In genomic region chr15:90420776-90421175, GRCm38 (mm10) we compare ENCODE assay signal across 10 mouse cellular contexts.
DNase-seq lines count a peak whose midpoint lies in the region; ATAC-seq and TF ChIP-seq lines count a peak whose summit lies in the region.
"Had no signal": no experiment of that assay in that cellular context is flagged by ENCODE, and none has a peak within 500 bp of the region (broad histone marks: within the 10 kb centered on the region; RNA-seq: fewer than 3 reads in every experiment).

No protein-coding gene starts in this region.

- no peak for TF ChIP-seq POLR2A in small intestine, adult 2 months (IDR thresholded peaks at IDR 0.05; ENCODE audit: low read depth, low read length)

- 97% methylated on average over 2 of the region's 2 CpGs for WGBS in kidney, embryonic 14.5 days
- WGBS in small intestine, adult 2 months = 93% methylated on average over 2 of the region's 2 CpGs

- H3K27ac ChIP-seq in kidney, embryonic 14.5 days (ENCODE audit: low read depth, low read length) = no peak overlapping the region
- no peak overlapping the region for H3K27ac ChIP-seq in small intestine, adult 2 months (ENCODE audit: insufficient read depth, low read depth, low read length)
- H3K27ac ChIP-seq: forebrain, embryonic 15.5 days; hindbrain, embryonic 13.5 days; liver, embryonic 15.5 days had no signal

- no peaks in the 10 kb centered on the region for H3K4me1 ChIP-seq in kidney, embryonic 14.5 days (ENCODE audit: control insufficient read depth, insufficient read depth, low read length)
- H3K4me1 ChIP-seq in small intestine, adult 2 months (ENCODE audit: control insufficient read depth, insufficient read depth, insufficient read length, low read length) = no peaks in the 10 kb centered on the region
- H3K4me1 ChIP-seq: liver, embryonic 15.5 days had no signal

- peak; percentile 10 for DNase-seq in kidney, adult 18-20 months
- DNase-seq in spleen, postnatal 4 days (ENCODE audit: low spot score in 2 of 2) = peak; percentile 15 to 62
- no peak for DNase-seq in spleen, postnatal 14 days (ENCODE audit: low spot score in 2 of 2)
- DNase-seq in adrenal gland, postnatal 25 days = peak; percentile 10
- no peak for DNase-seq in ovary, adult 18-20 months (ENCODE audit: low spot score)

- H3K9me3 ChIP-seq in kidney, embryonic 14.5 days (ENCODE audit: control insufficient read depth, low read length) = no peaks in the 10 kb centered on the region
- H3K9me3 ChIP-seq: forebrain, embryonic 15.5 days; hindbrain, embryonic 13.5 days; liver, embryonic 15.5 days had no signal

- no peak for ATAC-seq in kidney, embryonic 14.5 days (ENCODE audit: low FRiP score, low TSS enrichment)
- ATAC-seq: forebrain, embryonic 15.5 days had no signal

- no peaks in the 10 kb centered on the region for H3K36me3 ChIP-seq in kidney, embryonic 14.5 days (ENCODE audit: control insufficient read depth, insufficient read depth, low read length)
- H3K36me3 ChIP-seq in small intestine, adult 2 months (ENCODE audit: control insufficient read depth, insufficient read depth, low read length) = no peaks in the 10 kb centered on the region
- H3K36me3 ChIP-seq: forebrain, embryonic 15.5 days; hindbrain, embryonic 13.5 days; liver, embryonic 15.5 days had no signal

- TF ChIP-seq CTCF in small intestine, adult 2 months (IDR thresholded peaks at IDR 0.05; ENCODE audit: extremely low read depth, insufficient read length, insufficient replicate concordance, low read depth, low read length) = peak; percentile 26; the same call in 1 of the 2 replicates

- H3K4me3 ChIP-seq in kidney, embryonic 14.5 days (ENCODE audit: low read length) = no peak overlapping the region
- no peak overlapping the region for H3K4me3 ChIP-seq in small intestine, adult 2 months (ENCODE audit: low read depth, low read length)
- H3K4me3 ChIP-seq: forebrain, embryonic 15.5 days; hindbrain, embryonic 13.5 days; liver, embryonic 15.5 days had no signal

- H3K4me2 ChIP-seq in kidney, embryonic 14.5 days (replicated peaks; ENCODE audit: low read depth, low read length) = no peak overlapping the region
- H3K4me2 ChIP-seq: forebrain, embryonic 15.5 days; hindbrain, embryonic 13.5 days; liver, embryonic 15.5 days had no signal

- no peaks in the 10 kb centered on the region for H3K27me3 ChIP-seq in kidney, embryonic 14.5 days (ENCODE audit: control insufficient read depth, insufficient read depth, low read length)
- no peaks in the 10 kb centered on the region for H3K27me3 ChIP-seq in small intestine, adult 2 months (ENCODE audit: control insufficient read depth, insufficient read depth, low read length)
- H3K27me3 ChIP-seq: forebrain, embryonic 15.5 days; hindbrain, embryonic 13.5 days; liver, embryonic 15.5 days had no signal

- no peak overlapping the region for H3K9ac ChIP-seq in kidney, embryonic 14.5 days (ENCODE audit: low read depth, low read length)
- H3K9ac ChIP-seq: forebrain, embryonic 15.5 days; hindbrain, embryonic 13.5 days; liver, embryonic 15.5 days had no signal

Comparison
In these comparisons a context has a peak if more than half of its experiments do, and no peak if none do; other contexts are left out.
1. DNase-seq: peak in kidney, adult 18-20 months (single experiment), spleen, postnatal 4 days (2 of 2) and adrenal gland, postnatal 25 days (single experiment); none in spleen, postnatal 14 days (0 of 2) and ovary, adult 18-20 months (single experiment).